Mouse (Mus musculus): ENCODE data around the gene Tmem201. TPM values are rescaled to one million over a fixed set of nuclear protein-coding genes. Genes with fewer than 3 reads are reported as not detected.

The Tmem201 gene
- total and polyA plus RNA-seq, 3 experiments: 6.4 to 29.2 (median 16.2) TPM

- Histone ChIP-seq H3K4me1 (ENCODE audit: control insufficient read depth in 1 of 2, insufficient read depth in 2 of 2) (peaks cover 0 to 68% of the 10 kb centered on the region in 2 experiments; a peak in 2 of 4 replicates), H3K79me2 (replicated peaks; ENCODE audit: control insufficient read depth, extremely low read depth, insufficient read depth, poor library complexity, severe bottlenecking) (peaks cover 38% of the 10 kb centered on the region), H3K4me2 (ENCODE audit: insufficient read depth, low read depth, poor library complexity, severe bottlenecking) (no peak overlapping the region), H3K27me3 (replicated peaks) (no peaks in the 10 kb centered on the region), H3K9ac (ENCODE audit: insufficient read depth, low read depth) (no peak overlapping the region), H3K4me3 (replicated peaks in 1 of 3; ENCODE audit: low read depth in 2 of 3, low read length in 2 of 3, poor library complexity in 1 of 3) (no peak overlapping the region), H3K36me3 (replicated peaks in 1 of 2; ENCODE audit: control insufficient read depth in 1 of 2, insufficient read depth in 1 of 2, low read length in 1 of 2) (peaks cover 77 to 92% of the 10 kb centered on the region in 2 experiments), H3K27ac (ENCODE audit: insufficient read depth, low read depth) (no peak overlapping the region), H3K9me3 (replicated peaks; ENCODE audit: low read length) (peaks cover 12% of the 10 kb centered on the region)
- in situ Hi-C loops (cut with MboI; ENCODE audit: low pct_ligation_motif_present, low pct_unique_long_range_greater_than_20kb, low sequenced_read_pairs): no loop called here
- dilution Hi-C loops (cut with MboI; ENCODE audit: extremely low pct_ligation_motif_present, extremely low pct_unique_long_range_greater_than_20kb, low sequenced_read_pairs): no loop called here
- TF ChIP-seq ELF1 (IDR thresholded peaks at IDR 0.05; ENCODE audit: low read depth, low read length) (no peak), EP300 (IDR thresholded peaks at IDR 0.05; ENCODE audit: low read length) (no peak), MYC (IDR thresholded peaks at IDR 0.05; ENCODE audit: low read depth, low read length) (no peak), USF1 (IDR thresholded peaks at IDR 0.05; ENCODE audit: low read depth, low read length) (no peak), TBP (conservative IDR thresholded peaks at IDR 0.05; ENCODE audit: low read depth, low read length) (no peak), ZNF384 (IDR thresholded peaks at IDR 0.05; ENCODE audit: low read depth, low read length) (no peak), MAFK (IDR thresholded peaks at IDR 0.05; ENCODE audit: insufficient replicate concordance, low read length) (no peak), BHLHE40 (IDR thresholded peaks at IDR 0.05; ENCODE audit: low read depth, low read length) (no peak), NRF1 (IDR thresholded peaks at IDR 0.05; ENCODE audit: low read depth, low read length) (no peak), ETS1 (conservative IDR thresholded peaks at IDR 0.05; ENCODE audit: low read depth, low read length) (no peak), POLR2A (IDR thresholded peaks at IDR 0.05; ENCODE audit: low read depth, low read length) (no peak), UBTF (IDR thresholded peaks at IDR 0.05; ENCODE audit: low read depth, low read length) (no peak), USF2 (conservative IDR thresholded peaks at IDR 0.05; ENCODE audit: low read depth, low read length) (no peak), ZC3H11A (IDR thresholded peaks at IDR 0.05; ENCODE audit: low read depth, low read length) (no peak), GABPA (IDR thresholded peaks at IDR 0.05; ENCODE audit: insufficient replicate concordance, low read depth, low read length) (no peak), E2F4 (IDR thresholded peaks at IDR 0.05; ENCODE audit: insufficient replicate concordance, low read depth, low read length) (no peak), MXI1 (IDR thresholded peaks at IDR 0.05; ENCODE audit: low read depth, low read length) (no peak)
- DNase-seq (ENCODE audit: extremely low read depth): no peak
Observed at GRCm38 (mm10) chr4:149672747-149673146, 65.1 kb downstream of the Tmem201 start.

GRCm38 (mm10) chr4:149671175-149671574, 66.7 kb downstream of the Tmem201 start:
- in situ Hi-C loops (cut with MboI; ENCODE audit: low pct_ligation_motif_present, low pct_unique_long_range_greater_than_20kb, low sequenced_read_pairs) (no loop called here), dilution Hi-C loops (cut with MboI; ENCODE audit: extremely low pct_ligation_motif_present, extremely low pct_unique_long_range_greater_than_20kb, low sequenced_read_pairs) (no loop called here)
- TF ChIP-seq HCFC1 (IDR thresholded peaks at IDR 0.05; ENCODE audit: low read depth, low read length) (no peak), MAZ (IDR thresholded peaks at IDR 0.05; ENCODE audit: low read depth, low read length) (no peak), USF1 (IDR thresholded peaks at IDR 0.05; ENCODE audit: low read depth, low read length) (no peak), PAX5 (IDR thresholded peaks at IDR 0.05; ENCODE audit: low read length) (no peak), JUND (conservative IDR thresholded peaks at IDR 0.05; ENCODE audit: low read depth, low read length) (no peak)
- Histone ChIP-seq H3K4me2 (ENCODE audit: insufficient read depth, low read depth, poor library complexity, severe bottlenecking) (no peak overlapping the region), H3K9ac (ENCODE audit: insufficient read depth, low read depth) (no peak overlapping the region), H3K9me3 (replicated peaks; ENCODE audit: low read length) (peaks cover 12% of the 10 kb centered on the region), H3K27ac (ENCODE audit: insufficient read depth, low read depth) (no peak overlapping the region), H3K4me3 (replicated peaks in 1 of 3; ENCODE audit: low read depth in 2 of 3, low read length in 2 of 3, poor library complexity in 1 of 3) (no peak overlapping the region), H3K36me3 (replicated peaks in 1 of 2; ENCODE audit: control insufficient read depth in 1 of 2, insufficient read depth in 1 of 2, low read length in 1 of 2) (peaks cover 71 to 88% of the 10 kb centered on the region in 2 experiments), H3K27me3 (replicated peaks) (no peaks in the 10 kb centered on the region), H3K79me2 (replicated peaks; ENCODE audit: control insufficient read depth, extremely low read depth, insufficient read depth, poor library complexity, severe bottlenecking) (peaks cover 38% of the 10 kb centered on the region), H3K4me1 (ENCODE audit: control insufficient read depth in 1 of 2, insufficient read depth in 2 of 2) (peaks cover 0 to 77% of the 10 kb centered on the region in 2 experiments; a peak in 2 of 4 replicates)
- DNase-seq (ENCODE audit: extremely low read depth): no peak
